Mouse (Mus musculus) neural tube, embryonic 15.5 days (tissue): ENCODE measurements at regions not wholly inside any gene's neighbourhood (a gene's known extent, or its start where the extent isn't known, plus 50 kb on each side); places are given as distances from the start of the nearest gene placed in this dataset.

Experiments
- ATAC-seq: fragments of 200-750 bp; cut with Nextera tagmentation; 2 replicates; pipeline ENCODE4 v1.8.0; 2017; ENCODE audit warnings: mild to moderate bottlenecking, moderate TSS enrichment, moderate library complexity; ENCODE audit not compliant: low FRiP score
- H3K27ac ChIP-seq: fragments of 300-500 bp; sonication (generic); replicated peaks from 2 replicates; pipeline ENCODE4 v1.5.1; 2015; ENCODE audit warnings: mild to moderate bottlenecking, inconsistent platforms
- H3K27me3 ChIP-seq: fragments of 300-500 bp; sonication (generic); replicated peaks from 2 replicates; pipeline ENCODE4 v1.6.1; 2015; ENCODE audit warnings: inconsistent platforms
- H3K36me3 ChIP-seq: fragments of 300-500 bp; sonication (generic); 2 replicates; pipeline ENCODE4 v1.6.1; 2015; ENCODE audit warnings: inconsistent platforms
- H3K4me1 ChIP-seq: fragments of 300-500 bp; sonication (generic); 2 replicates; pipeline ENCODE4 v1.6.1; 2015; ENCODE audit warnings: inconsistent platforms
- H3K4me2 ChIP-seq: fragments of 300-500 bp; sonication (generic); 2 replicates; pipeline ENCODE4 v1.6.1; 2015; ENCODE audit warnings: inconsistent platforms, mild to moderate bottlenecking, moderate library complexity
- H3K4me3 ChIP-seq: fragments of 300-500 bp; sonication (generic); replicated peaks from 2 replicates; pipeline ENCODE4 v1.5.1; 2015; ENCODE audit warnings: mild to moderate bottlenecking, inconsistent platforms
- H3K9ac ChIP-seq: fragments of 300-500 bp; sonication (generic); replicated peaks from 2 replicates; pipeline ENCODE4 v1.6.1; 2015; ENCODE audit warnings: mild to moderate bottlenecking, inconsistent platforms
- H3K9me3 ChIP-seq: fragments of 300-500 bp; sonication (generic); replicated peaks from 2 replicates; pipeline ENCODE4 v1.6.1; 2016; ENCODE audit warnings: inconsistent platforms
- WGBS: fragments of 180-500 bp; shearing (Covaris S2); methylation state at CpG from one replicate; pipeline ENCODE4 v1.1.7; 2015; ENCODE audit warnings: mixed read lengths; 5-methylcytosine and 5-hydroxymethylcytosine counted together

- no peaks in the 10 kb centered on the region for H3K9me3 ChIP-seq
- H3K27me3 ChIP-seq, result no peaks in the 10 kb centered on the region
- no peaks in the 10 kb centered on the region for H3K36me3 ChIP-seq
- 91% methylated on average over 2 of the region's 2 CpGs for WGBS
- no peak for ATAC-seq
- H3K4me1 ChIP-seq, result no peaks in the 10 kb centered on the region
- H3K9ac ChIP-seq, result no peak overlapping the region
- no peak overlapping the region for H3K4me3 ChIP-seq
- no peak overlapping the region for H3K4me2 ChIP-seq
- H3K27ac ChIP-seq, result no peak overlapping the region
Observed at GRCm38 (mm10) chr1:144314382-144314781, 65.3 kb upstream of the Rgs1 start.

DNA sequence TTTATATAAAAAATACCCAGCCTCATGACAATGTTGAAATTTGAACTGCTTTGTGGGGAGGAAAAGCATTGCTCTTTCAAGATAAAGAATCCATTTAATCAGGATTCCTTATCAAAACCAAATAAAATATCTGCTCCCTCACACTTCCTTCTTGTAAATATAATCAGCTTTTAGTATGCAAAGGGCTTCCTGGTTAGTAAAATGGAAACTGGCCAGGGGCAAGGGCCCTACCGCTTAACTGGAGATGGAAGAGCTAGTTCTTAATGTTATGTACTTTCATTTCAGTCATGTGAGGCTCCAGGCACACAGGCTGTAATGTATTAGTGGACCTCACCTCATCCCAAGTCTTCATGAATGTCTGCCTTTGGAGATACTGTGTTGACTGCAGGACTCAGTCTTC is 64.3 kb upstream of the Rgs1 start:
- Histone ChIP-seq H3K9ac (no peak overlapping the region), H3K4me2 (no peak overlapping the region), H3K27ac (no peak overlapping the region), H3K27me3 (no peaks in the 10 kb centered on the region), H3K4me3 (no peak overlapping the region), H3K36me3 (no peaks in the 10 kb centered on the region), H3K4me1 (no peaks in the 10 kb centered on the region), H3K9me3 (no peaks in the 10 kb centered on the region)
- 90% methylated on average over 1 of the region's 1 CpGs for WGBS
- no peak for ATAC-seq

DNA sequence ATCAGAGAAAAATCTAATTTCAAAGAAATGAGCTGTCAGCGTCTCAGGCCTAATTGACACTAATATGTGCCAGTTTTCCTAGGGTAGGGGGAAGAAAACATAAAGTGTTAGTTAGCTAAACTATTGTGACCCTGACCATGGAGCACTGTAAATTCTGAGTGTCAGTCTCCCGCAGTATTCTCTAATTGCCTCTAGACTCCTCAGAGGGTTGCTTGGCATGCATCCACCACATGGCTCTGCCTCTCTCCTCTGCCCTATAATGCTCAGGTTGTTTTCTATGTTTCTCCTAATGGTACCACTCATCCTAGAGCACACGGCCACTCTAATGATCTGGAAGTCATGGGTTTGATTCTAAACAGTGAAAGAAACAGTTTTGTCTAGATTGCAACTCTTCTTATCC is 60.9 kb upstream of the Rgs1 start:
- Histone ChIP-seq H3K9ac (no peak overlapping the region), H3K36me3 (no peaks in the 10 kb centered on the region), H3K4me1 (no peaks in the 10 kb centered on the region), H3K9me3 (no peaks in the 10 kb centered on the region), H3K27ac (no peak overlapping the region), H3K4me2 (no peak overlapping the region), H3K27me3 (no peaks in the 10 kb centered on the region), H3K4me3 (no peak overlapping the region)
- WGBS, result 52% methylated on average over 3 of the region's 3 CpGs
- no peak for ATAC-seq

GRCm38 (mm10) chr1:144308313-144308712 is 59.3 kb upstream of the Rgs1 start:
- H3K36me3 ChIP-seq, result no peaks in the 10 kb centered on the region
- H3K27me3 ChIP-seq, result no peaks in the 10 kb centered on the region
- ATAC-seq, result no peak
- no peak overlapping the region for H3K4me3 ChIP-seq
- no peaks in the 10 kb centered on the region for H3K9me3 ChIP-seq
- 93% methylated on average over 5 of the region's 5 CpGs for WGBS
- no peaks in the 10 kb centered on the region for H3K4me1 ChIP-seq
- H3K9ac ChIP-seq, result no peak overlapping the region
- no peak overlapping the region for H3K27ac ChIP-seq
- no peak overlapping the region for H3K4me2 ChIP-seq

- ATAC-seq, result no peak
- Histone ChIP-seq H3K27me3 (no peaks in the 10 kb centered on the region), H3K4me2 (no peak overlapping the region), H3K4me1 (no peaks in the 10 kb centered on the region), H3K9me3 (no peaks in the 10 kb centered on the region), H3K9ac (no peak overlapping the region), H3K36me3 (no peaks in the 10 kb centered on the region), H3K4me3 (no peak overlapping the region), H3K27ac (no peak overlapping the region)
- WGBS, result 97% methylated on average over 2 of the region's 2 CpGs
Observed at GRCm38 (mm10) chr1:144307854-144308285, 58.8 kb upstream of the Rgs1 start.

GRCm38 (mm10) chr1:144307017-144307853 is 58.2 kb upstream of the Rgs1 start:
- Histone ChIP-seq H3K9me3 (no peaks in the 10 kb centered on the region), H3K4me3 (no peak overlapping the region), H3K4me2 (no peak overlapping the region), H3K27me3 (no peaks in the 10 kb centered on the region), H3K36me3 (no peaks in the 10 kb centered on the region), H3K9ac (no peak overlapping the region), H3K4me1 (no peaks in the 10 kb centered on the region), H3K27ac (no peak overlapping the region)
- ATAC-seq, result no peak
- WGBS, result 70% methylated on average over 7 of the region's 7 CpGs

DNA sequence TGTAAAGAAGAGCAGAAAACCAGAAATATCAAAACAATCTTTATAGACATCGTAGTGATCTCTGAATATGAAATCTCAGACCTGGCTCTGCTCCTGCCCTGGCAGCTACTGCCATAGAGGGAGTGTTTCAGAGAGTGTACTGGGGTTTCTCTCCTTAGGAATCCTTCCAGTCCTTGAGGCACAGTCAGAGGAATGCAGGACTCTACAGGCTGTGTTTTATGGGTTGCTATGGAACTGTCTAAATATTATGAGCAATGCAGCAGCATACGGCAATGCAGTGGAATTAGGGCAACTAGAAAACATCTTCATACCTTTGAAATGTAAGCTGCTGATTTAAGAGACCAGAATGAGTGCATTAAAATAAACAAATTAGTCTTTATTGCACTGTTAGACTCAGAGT is 57.2 kb upstream of the Rgs1 start:
- H3K27ac ChIP-seq, result no peak overlapping the region
- no peak overlapping the region for H3K9ac ChIP-seq
- H3K36me3 ChIP-seq, result no peaks in the 10 kb centered on the region
- ATAC-seq, result no peak
- no peak overlapping the region for H3K4me2 ChIP-seq
- WGBS, result 65% methylated on average over 2 of the region's 2 CpGs
- no peaks in the 10 kb centered on the region for H3K4me1 ChIP-seq
- no peaks in the 10 kb centered on the region for H3K27me3 ChIP-seq
- no peak overlapping the region for H3K4me3 ChIP-seq
- no peaks in the 10 kb centered on the region for H3K9me3 ChIP-seq

- Histone ChIP-seq H3K27me3 (no peaks in the 10 kb centered on the region), H3K27ac (no peak overlapping the region), H3K4me3 (no peak overlapping the region), H3K36me3 (no peaks in the 10 kb centered on the region), H3K4me2 (no peak overlapping the region), H3K9ac (no peak overlapping the region), H3K4me1 (no peaks in the 10 kb centered on the region), H3K9me3 (no peaks in the 10 kb centered on the region)
- WGBS, result 89% methylated on average over 2 of the region's 2 CpGs
- no peak for ATAC-seq
Observed at GRCm38 (mm10) chr1:144300670-144301069, 51.6 kb upstream of the Rgs1 start.
